Mouse (Mus musculus): ENCODE measurements around the gene Aspscr1. TPM values are rescaled to one million over a fixed set of nuclear protein-coding genes. Genes with fewer than 3 reads are reported as not detected.

Gene Aspscr1
- polyA plus RNA-seq, 1 experiment: 234 TPM

DNA sequence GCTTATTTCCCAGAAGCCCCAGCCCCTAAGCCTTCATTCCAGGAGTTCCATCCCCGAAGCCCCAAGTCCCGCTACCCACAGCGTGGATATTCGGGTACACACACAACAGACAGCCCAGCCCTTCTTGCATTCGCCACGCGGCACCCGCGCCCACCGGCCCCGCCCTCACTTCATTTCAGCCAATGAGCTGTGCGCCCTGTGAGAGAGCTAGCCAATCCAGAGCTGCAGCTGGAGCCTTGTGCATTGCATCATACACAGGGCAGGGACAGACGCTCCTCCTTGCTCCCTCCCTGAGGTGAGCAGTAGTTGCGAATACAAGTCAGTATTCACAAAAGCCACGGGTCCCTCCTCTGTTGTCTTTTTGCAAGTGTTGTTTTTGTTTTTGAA lies 29.2 kb upstream of the Aspscr1 start, which contains the start of gene Pycr1:
TSS of gene Pycr1 (minus strand) at position 169 of the 387 bp plus-strand sequence.
- no peak for TF ChIP-seq CTCF (IDR thresholded peaks at IDR 0.05; ENCODE audit: control insufficient read depth, insufficient read depth, insufficient replicate concordance, low read depth, low read length)
- Histone ChIP-seq H3K36me3 (ENCODE audit: control insufficient read depth, insufficient read depth, low read length) (no peaks in the 10 kb centered on the region), H3K4me3 (ENCODE audit: control insufficient read depth, low read depth, low read length) (peak within 1 kb of the TSS; percentile 54), H3K4me1 (ENCODE audit: control insufficient read depth, insufficient read depth, low read length) (peaks cover 17% of the 10 kb centered on the region), H3K27me3 (ENCODE audit: control insufficient read depth, insufficient read depth, low read length) (0 out of 2 replicates have a peak, but pooled peaks cover 2% of the 10 kb centered on the region), H3K27ac (ENCODE audit: control insufficient read depth, insufficient read depth, low read depth, low read length) (no peak within 1 kb of the TSS)

- H3K36me3 ChIP-seq (ENCODE audit: control insufficient read depth, insufficient read depth, low read length): no peaks in the 10 kb centered on the region
- peak overlapping the region; percentile 46 for H3K4me3 ChIP-seq (ENCODE audit: control insufficient read depth, low read depth, low read length)
- no peak overlapping the region for H3K27ac ChIP-seq (ENCODE audit: control insufficient read depth, insufficient read depth, low read depth, low read length)
- H3K27me3 ChIP-seq (ENCODE audit: control insufficient read depth, insufficient read depth, low read length): 0 out of 2 replicates have a peak, but pooled peaks cover 2% of the 10 kb centered on the region
- H3K4me1 ChIP-seq (ENCODE audit: control insufficient read depth, insufficient read depth, low read length): peaks cover 17% of the 10 kb centered on the region
- TF ChIP-seq POLR2A (IDR thresholded peaks at IDR 0.05; ENCODE audit: control insufficient read depth, low read depth, low read length) (no peak), CTCF (IDR thresholded peaks at IDR 0.05; ENCODE audit: control insufficient read depth, insufficient read depth, insufficient replicate concordance, low read depth, low read length) (no peak)
Measured at GRCm38 (mm10) chr11:120647047-120647830, 25.5 kb upstream of the Aspscr1 start.

DNA sequence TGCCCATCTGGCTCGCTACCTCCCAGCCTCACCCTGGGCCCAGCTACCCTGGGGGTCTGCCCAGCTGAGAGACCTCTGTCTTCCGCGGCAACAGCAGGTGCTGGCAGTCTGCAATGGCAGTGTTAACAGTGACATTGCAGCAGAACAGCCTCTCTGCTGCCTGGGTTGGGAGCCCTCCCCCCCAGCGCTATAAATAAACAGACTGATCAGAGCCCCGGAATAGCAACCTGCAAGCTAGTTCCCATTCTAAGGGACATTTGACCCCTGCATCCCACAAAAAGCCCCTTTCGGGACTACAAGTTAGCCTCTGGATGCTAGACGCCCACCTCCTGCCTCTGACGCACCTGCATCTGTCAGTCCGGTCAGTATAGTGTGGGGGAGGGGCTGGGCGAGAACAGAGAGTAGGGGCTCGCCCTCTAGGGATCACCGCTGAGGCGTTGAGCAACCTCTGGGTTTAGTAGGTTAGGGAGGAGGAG lies 24.7 kb upstream of the Aspscr1 start, which contains the start of gene Myadml2:
TSS of gene Myadml2 (minus strand) at position 158 of the 476 bp plus-strand sequence.
- H3K4me1 ChIP-seq (ENCODE audit: control insufficient read depth, insufficient read depth, low read length): peaks cover 14% of the 10 kb centered on the region
- H3K27ac ChIP-seq (ENCODE audit: control insufficient read depth, insufficient read depth, low read depth, low read length): no peak within 1 kb of the TSS
- 0 out of 2 replicates have a peak, but pooled peaks cover 2% of the 10 kb centered on the region for H3K27me3 ChIP-seq (ENCODE audit: control insufficient read depth, insufficient read depth, low read length)
- no peaks in the 10 kb centered on the region for H3K36me3 ChIP-seq (ENCODE audit: control insufficient read depth, insufficient read depth, low read length)
- H3K4me3 ChIP-seq (ENCODE audit: control insufficient read depth, low read depth, low read length): peak within 1 kb of the TSS; percentile 46
- TF ChIP-seq CTCF (IDR thresholded peaks at IDR 0.05; ENCODE audit: control insufficient read depth, insufficient read depth, insufficient replicate concordance, low read depth, low read length): no peak
- TF ChIP-seq POLR2A (IDR thresholded peaks at IDR 0.05; ENCODE audit: control insufficient read depth, low read depth, low read length): no peak

DNA sequence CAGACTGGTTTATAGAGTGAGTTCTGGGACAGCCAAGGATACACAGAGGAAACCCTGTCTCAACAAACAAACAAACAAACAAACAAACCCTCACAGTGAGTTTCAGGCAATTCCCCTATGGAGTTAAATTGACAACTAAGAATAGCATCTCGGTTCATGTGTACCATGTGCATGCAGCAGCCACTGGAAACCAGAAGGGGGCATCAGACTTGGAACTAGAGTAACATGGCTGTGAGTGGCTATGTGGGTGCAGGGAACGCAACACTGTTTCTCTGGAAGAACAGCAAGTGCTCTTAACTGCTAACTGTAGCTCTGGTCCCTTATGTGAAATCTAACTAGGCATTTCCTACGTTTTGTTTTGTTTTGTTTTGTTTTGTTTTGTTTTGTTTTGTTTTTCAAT lies 20.9 kb upstream of the Aspscr1 start:
- peaks cover 8% of the 10 kb centered on the region for H3K4me1 ChIP-seq (ENCODE audit: control insufficient read depth, insufficient read depth, low read length)
- 0 out of 2 replicates have a peak, but pooled peaks cover 2% of the 10 kb centered on the region for H3K27me3 ChIP-seq (ENCODE audit: control insufficient read depth, insufficient read depth, low read length)
- H3K36me3 ChIP-seq (ENCODE audit: control insufficient read depth, insufficient read depth, low read length): no peaks in the 10 kb centered on the region
- TF ChIP-seq CTCF (IDR thresholded peaks at IDR 0.05; ENCODE audit: control insufficient read depth, insufficient read depth, insufficient replicate concordance, low read depth, low read length) (no peak), POLR2A (IDR thresholded peaks at IDR 0.05; ENCODE audit: control insufficient read depth, low read depth, low read length) (no peak)
- H3K27ac ChIP-seq (ENCODE audit: control insufficient read depth, insufficient read depth, low read depth, low read length): no peak overlapping the region
- H3K4me3 ChIP-seq (ENCODE audit: control insufficient read depth, low read depth, low read length): no peak overlapping the region

DNA sequence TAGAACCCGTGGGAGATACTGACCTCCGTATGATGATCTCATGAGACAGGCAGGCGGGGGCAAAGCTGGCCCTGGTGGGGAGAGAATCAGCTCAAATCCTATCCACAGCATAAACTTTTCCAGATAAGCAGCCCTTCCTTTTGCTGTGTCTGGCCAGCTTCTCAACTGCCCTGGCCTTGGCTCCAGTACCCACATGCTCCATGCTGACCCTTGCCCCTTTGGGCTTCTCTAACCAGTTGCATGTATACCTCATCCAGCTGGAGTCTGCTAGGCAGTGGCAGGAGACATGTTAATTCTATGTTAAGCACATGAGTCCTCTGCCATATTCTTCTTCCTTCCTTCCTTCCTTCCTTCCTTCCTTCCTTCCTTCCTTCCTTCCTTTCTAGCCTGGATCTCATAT lies 18.0 kb upstream of the Aspscr1 start:
- Histone ChIP-seq H3K36me3 (ENCODE audit: control insufficient read depth, insufficient read depth, low read length) (no peaks in the 10 kb centered on the region), H3K27ac (ENCODE audit: control insufficient read depth, insufficient read depth, low read depth, low read length) (no peak overlapping the region), H3K27me3 (ENCODE audit: control insufficient read depth, insufficient read depth, low read length) (no peaks in the 10 kb centered on the region), H3K4me3 (ENCODE audit: control insufficient read depth, low read depth, low read length) (no peak overlapping the region), H3K4me1 (ENCODE audit: control insufficient read depth, insufficient read depth, low read length) (peaks cover 6% of the 10 kb centered on the region)
- TF ChIP-seq CTCF (IDR thresholded peaks at IDR 0.05; ENCODE audit: control insufficient read depth, insufficient read depth, insufficient replicate concordance, low read depth, low read length): no peak

DNA sequence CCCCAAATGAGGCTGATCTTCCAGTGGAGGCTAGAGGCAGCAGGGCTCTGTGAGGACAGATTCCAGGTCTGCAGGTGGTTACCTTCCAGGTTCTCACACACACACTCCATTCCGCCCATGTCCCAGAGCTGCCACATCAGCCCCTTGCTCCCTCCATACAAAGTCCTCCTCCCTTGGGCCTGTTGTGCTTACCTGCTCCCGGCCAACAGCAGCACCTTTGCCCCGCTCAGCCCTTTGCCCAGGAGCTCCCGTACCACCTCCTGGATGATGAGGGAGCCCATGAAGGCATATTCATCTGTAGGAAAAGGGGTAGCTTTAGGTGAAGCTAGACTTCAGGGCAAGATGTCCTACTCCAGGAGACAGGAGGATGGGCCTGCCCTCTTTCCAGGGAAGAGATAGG lies 15.5 kb upstream of the Aspscr1 start:
- H3K27ac ChIP-seq (ENCODE audit: control insufficient read depth, insufficient read depth, low read depth, low read length): no peak overlapping the region
- H3K4me3 ChIP-seq (ENCODE audit: control insufficient read depth, low read depth, low read length): no peak overlapping the region
- no peaks in the 10 kb centered on the region for H3K36me3 ChIP-seq (ENCODE audit: control insufficient read depth, insufficient read depth, low read length)
- TF ChIP-seq POLR2A (IDR thresholded peaks at IDR 0.05; ENCODE audit: control insufficient read depth, low read depth, low read length): no peak
- TF ChIP-seq CTCF (IDR thresholded peaks at IDR 0.05; ENCODE audit: control insufficient read depth, insufficient read depth, insufficient replicate concordance, low read depth, low read length): no peak
- H3K4me1 ChIP-seq (ENCODE audit: control insufficient read depth, insufficient read depth, low read length): peaks cover 13% of the 10 kb centered on the region
- no peaks in the 10 kb centered on the region; the same call in 1 of the 2 replicates for H3K27me3 ChIP-seq (ENCODE audit: control insufficient read depth, insufficient read depth, low read length)

DNA sequence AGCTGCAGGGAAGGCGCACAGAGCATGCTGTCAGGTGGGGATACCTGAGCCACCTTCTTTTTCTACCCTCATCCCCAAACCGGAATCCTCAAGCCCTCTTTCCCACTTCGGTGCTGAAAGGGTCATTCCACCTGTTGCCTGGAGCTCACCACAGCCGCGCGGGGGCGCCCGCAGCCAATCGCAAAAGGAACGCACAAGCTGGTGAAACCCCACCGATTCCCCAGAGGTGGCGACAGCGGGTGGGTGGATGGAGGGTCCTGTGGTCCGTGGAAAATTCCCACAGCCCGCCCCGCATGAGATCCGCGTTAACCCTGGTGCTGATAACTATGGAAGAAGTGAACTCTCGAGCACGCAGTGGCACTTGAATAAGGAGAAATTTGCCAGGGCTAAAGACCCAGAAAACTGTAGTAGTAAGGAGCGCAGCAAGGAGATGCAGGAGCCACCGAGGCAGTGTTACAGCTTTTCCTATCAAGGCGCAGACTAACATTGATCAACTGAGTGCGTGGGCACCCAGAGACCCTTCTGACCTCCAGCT lies 13.8 kb upstream of the Aspscr1 start:
- Histone ChIP-seq H3K4me3 (ENCODE audit: control insufficient read depth, low read depth, low read length) (no peak overlapping the region), H3K4me1 (ENCODE audit: control insufficient read depth, insufficient read depth, low read length) (peaks cover 13% of the 10 kb centered on the region), H3K27me3 (ENCODE audit: control insufficient read depth, insufficient read depth, low read length) (no peaks in the 10 kb centered on the region; the same call in 1 of the 2 replicates)

More for the DNA sequence above, 13.8 kb upstream of the Aspscr1 start:
- H3K27ac ChIP-seq (ENCODE audit: control insufficient read depth, insufficient read depth, low read depth, low read length): no peak overlapping the region
- no peaks in the 10 kb centered on the region for H3K36me3 ChIP-seq (ENCODE audit: control insufficient read depth, insufficient read depth, low read length)
- no peak for TF ChIP-seq POLR2A (IDR thresholded peaks at IDR 0.05; ENCODE audit: control insufficient read depth, low read depth, low read length)
- peak; percentile 25; the same call in 1 of the 2 replicates for TF ChIP-seq CTCF (IDR thresholded peaks at IDR 0.05; ENCODE audit: control insufficient read depth, insufficient read depth, insufficient replicate concordance, low read depth, low read length)

Data from testis, adult 2 months (tissue).